Mouse (Mus musculus) liver, embryonic 16.5 days (tissue): ENCODE measurements around the gene Abhd17b. TPM values are rescaled to one million over a fixed set of nuclear protein-coding genes. Genes with fewer than 3 reads are reported as not detected.

ENCODE experiments used
- ATAC-seq: fragments of 200-750 bp; cut with Nextera tagmentation; 2 replicates; pipeline ENCODE4 v1.8.0; 2017; ENCODE audit warnings: low read depth, mild to moderate bottlenecking, moderate number of reproducible peaks, moderate library complexity
- H3K27ac ChIP-seq: fragments of 300-500 bp; sonication (generic); 2 replicates; pipeline ENCODE4 v1.5.1; 2014; ENCODE audit warnings: mild to moderate bottlenecking, low read length
- H3K27me3 ChIP-seq: fragments of 300-500 bp; sonication (generic); 2 replicates; pipeline ENCODE4 v1.6.1; 2014; ENCODE audit warnings: low read depth, low read length, mixed read lengths; ENCODE audit not compliant: control insufficient read depth, insufficient read depth
- H3K36me3 ChIP-seq: fragments of 300-500 bp; sonication (generic); 2 replicates; pipeline ENCODE4 v1.6.1; 2014; ENCODE audit warnings: mild to moderate bottlenecking; ENCODE audit not compliant: control insufficient read depth, insufficient read depth
- H3K4me1 ChIP-seq: fragments of 300-500 bp; sonication (generic); 2 replicates; pipeline ENCODE4 v1.6.1; 2014; ENCODE audit warnings: low read depth, low read length, mixed read lengths; ENCODE audit not compliant: control insufficient read depth
- H3K4me2 ChIP-seq: fragments of 300-500 bp; sonication (generic); 2 replicates; pipeline ENCODE4 v1.6.1; 2014; ENCODE audit warnings: low read depth, low read length, mixed read lengths
- H3K4me3 ChIP-seq: fragments of 300-500 bp; sonication (generic); 2 replicates; pipeline ENCODE4 v1.5.1; 2014; ENCODE audit warnings: low read depth, mild to moderate bottlenecking, low read length
- H3K9ac ChIP-seq: fragments of 300-500 bp; sonication (generic); 2 replicates; pipeline ENCODE4 v1.6.1; 2014; ENCODE audit warnings: low read depth, low read length
- H3K9me3 ChIP-seq: fragments of 300-500 bp; sonication (generic); replicated peaks from 2 replicates; pipeline ENCODE4 v1.6.1; 2016; ENCODE audit warnings: low read length; ENCODE audit not compliant: control insufficient read depth
- WGBS: fragments of 180-500 bp; shearing (Covaris S2); extraction: QIAGEN DNeasy Blood & Tissue Kit; methylation state at CpG from one replicate; pipeline ENCODE4 v1.1.7; 2014; ENCODE audit not compliant: insufficient replicate concordance; 5-methylcytosine and 5-hydroxymethylcytosine counted together
- polyA plus RNA-seq: library from polyadenylated mRNA; unstranded; fragments of >200 nt; fragmentation: Nextera tagmentation; extraction: Ambion mirVana; gene quantifications from 2 replicates; pipeline ENCODE4 v1.2.1, GENCODE M21; 2015

Gene Abhd17b
- polyA plus RNA-seq, 1 experiment from 2014 or later, result 5.8 TPM

DNA sequence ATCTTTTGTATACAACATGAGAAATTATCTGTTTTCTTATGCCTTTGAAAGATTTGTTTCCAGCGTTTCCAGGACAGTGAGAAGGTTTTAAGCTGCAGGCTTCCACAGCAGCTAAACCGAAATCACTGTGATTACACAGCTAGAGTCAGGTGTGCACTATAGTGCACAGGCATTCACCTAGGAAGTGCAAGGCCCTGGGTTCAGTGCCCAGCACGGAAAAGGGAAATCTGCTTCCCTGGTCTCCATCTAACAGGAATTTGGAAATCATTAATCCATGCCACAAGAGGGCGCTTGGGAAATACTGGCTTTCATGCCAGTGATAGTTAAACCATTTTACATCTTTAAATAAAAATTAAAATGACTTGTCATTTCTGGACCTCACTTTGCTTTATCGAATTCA lies 81.1 kb downstream of the Abhd17b start:
- no peaks in the 10 kb centered on the region for H3K27me3 ChIP-seq
- H3K9me3 ChIP-seq, result no peaks in the 10 kb centered on the region
- H3K4me2 ChIP-seq, result no peak overlapping the region
- WGBS, result 36% methylated on average over 5 of the region's 5 CpGs
- H3K4me1 ChIP-seq, result no peaks in the 10 kb centered on the region
- no peaks in the 10 kb centered on the region for H3K36me3 ChIP-seq
- no peak overlapping the region for H3K4me3 ChIP-seq
- no peak overlapping the region for H3K9ac ChIP-seq
- H3K27ac ChIP-seq, result no peak overlapping the region
- no peak for ATAC-seq

Other genes with a start within 250 kb of the Abhd17b start
- gene Gda, start 179.7 kb upstream of the Abhd17b start, polyA plus RNA-seq, result 2.1 and 2.2 TPM in 2 replicates
- 12.7 and 13.6 TPM in 2 replicates for gene 1110059E24Rik, start 209 bp upstream of the Abhd17b start, polyA plus RNA-seq
- gene Cemip2, start 125.2 kb downstream of the Abhd17b start, polyA plus RNA-seq, result 8.0 and 8.7 TPM in 2 replicates